Mouse (Mus musculus): Measurements from ENCODE around the gene Bmp7.

Gene Bmp7

DNA sequence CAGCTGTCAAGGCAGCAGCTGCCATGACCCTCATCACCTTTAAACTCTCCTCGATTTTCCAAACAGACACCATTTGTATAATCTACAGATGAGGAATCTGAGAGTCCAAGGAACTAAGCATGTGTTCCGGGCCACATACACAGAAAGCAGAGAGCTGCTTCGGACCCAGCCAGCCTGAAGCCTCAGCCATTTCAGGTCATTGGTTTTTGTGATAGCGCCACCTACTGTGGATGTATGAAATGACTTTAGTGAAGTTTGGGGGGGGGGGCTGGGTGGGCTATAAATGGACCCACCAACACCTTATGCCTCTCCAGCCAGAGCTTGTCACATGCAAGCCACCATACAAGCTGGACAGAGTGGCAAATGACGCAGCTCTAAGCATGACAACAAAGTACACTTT, 8.9 kb upstream of the Bmp7 start:
- in situ Hi-C loops (cut with MboI, MseI): no loop called here

DNA sequence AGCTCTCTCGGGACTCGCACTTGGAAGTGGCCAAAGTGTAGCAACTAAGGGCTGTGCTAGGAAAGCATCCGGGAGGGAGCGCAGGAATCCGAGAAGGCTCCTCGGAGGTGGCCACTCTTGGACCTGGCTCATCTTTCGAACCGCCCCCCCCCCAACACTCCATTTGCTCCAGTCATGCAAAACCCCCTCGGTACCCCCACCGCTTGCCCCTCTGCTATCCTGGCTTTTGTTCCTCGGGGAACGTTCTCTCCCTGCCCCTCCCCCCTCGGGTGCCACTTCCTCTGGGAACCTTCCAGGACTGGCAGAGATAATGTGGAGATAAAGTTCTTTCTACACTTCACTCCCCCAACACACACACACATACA, 660 bp upstream of the Bmp7 start:
- in situ Hi-C loops (cut with MboI, MseI): no loop called here

DNA sequence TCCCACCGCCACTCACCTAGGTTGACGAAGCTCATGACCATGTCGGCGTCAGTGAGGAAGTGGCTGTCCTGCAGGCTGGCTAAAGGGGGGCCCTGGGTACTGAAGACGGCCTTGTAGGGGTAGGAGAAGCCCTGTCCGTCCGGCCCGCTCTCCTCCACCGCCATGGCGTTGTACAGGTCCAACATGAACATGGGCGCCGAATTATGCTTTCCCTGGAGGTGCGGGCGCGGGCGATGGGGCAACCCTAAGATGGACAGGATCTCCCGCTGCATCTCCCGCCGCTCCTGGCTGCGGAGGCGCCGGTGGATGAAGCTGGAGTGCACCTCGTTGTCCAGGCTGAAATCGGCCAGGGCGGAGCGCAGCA, 500 bp downstream of the Bmp7 start:
- in situ Hi-C loops (cut with MboI, MseI): no loop called here

DNA sequence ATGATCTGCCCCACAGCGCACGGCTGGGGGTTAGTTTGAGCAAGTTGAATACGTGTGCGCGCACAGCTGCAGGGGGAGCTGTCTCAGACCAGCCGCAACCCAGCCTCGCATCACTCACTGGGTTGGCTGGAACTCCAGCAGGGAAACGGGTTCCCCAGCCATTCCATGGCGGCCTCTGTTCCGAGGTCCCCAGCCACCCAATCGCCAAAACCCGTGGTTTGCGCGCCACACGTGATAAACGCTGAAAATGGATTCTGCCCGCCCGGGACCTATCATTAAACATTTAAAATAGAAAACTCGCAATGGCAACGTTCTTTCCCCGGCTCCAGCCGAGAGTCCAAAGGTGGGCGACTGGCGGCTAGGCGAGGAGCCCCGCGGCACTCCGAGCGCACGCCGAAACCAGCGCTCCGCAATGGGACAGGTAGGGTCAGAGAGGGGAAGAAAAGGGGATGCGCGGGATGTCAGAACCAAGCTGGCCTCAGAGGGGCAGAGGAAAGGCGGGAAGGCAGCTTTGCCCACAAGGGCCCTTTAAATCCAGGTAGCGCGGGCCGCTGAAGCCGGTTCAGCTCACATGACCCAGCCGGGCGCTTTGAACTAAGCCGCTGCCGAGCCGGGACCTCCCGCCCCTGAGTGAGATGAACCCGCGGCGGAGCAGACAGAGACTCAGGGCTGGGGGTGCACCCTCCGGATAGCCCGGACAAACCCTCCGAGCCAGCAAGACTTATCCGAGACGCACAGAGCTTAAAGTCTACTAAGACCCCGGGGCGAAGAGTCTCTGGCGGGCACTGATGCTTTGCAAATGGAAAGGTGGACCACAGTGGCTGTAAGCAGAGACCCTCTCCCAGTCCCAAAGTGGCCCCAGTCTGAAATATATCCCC, 1.1 kb downstream of the Bmp7 start:
- in situ Hi-C loops (cut with MboI, MseI): no loop called here

DNA sequence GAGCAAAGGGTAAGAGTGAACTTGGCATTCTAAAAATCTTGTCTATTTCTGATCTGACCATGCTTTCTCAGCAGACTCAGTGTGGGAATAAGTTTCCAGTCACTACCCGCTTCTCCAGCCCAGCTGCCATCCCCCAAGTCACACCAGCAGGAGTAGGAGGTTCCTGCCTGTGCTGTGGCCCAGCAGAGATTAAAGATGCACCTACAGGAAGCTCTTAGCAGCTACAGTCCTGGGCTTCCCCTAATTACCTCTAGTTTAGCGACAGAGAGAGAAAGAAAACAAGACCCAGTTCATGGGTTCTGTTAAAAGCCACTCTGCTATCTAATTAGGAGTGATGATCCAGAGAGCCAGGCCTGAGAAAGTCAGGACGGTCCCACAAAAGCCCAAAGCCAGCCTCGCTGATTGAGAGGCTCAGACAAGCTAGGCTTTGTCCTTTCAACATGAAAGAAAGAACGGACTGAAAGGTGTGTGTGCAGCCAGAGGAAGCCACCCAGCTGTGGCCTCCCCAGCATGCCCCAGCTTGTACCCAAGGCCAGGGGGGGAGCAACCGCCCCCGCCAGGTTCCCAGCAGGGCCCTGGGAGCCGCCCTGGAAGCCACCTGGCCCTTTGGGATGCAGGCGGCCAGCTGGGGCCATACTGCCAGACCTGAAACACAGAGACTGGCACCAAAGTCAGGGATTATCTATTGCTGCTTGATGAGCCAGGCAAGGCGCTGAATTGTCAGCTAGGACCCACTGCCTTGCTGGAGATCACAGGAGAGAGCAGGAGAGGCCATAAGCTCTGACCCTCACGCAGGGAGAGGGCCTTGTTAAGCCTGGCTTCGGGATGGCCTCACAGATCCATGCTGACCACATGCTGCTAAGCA, 2.6 kb downstream of the Bmp7 start:
- in situ Hi-C loops (cut with MboI, MseI): no loop called here

DNA sequence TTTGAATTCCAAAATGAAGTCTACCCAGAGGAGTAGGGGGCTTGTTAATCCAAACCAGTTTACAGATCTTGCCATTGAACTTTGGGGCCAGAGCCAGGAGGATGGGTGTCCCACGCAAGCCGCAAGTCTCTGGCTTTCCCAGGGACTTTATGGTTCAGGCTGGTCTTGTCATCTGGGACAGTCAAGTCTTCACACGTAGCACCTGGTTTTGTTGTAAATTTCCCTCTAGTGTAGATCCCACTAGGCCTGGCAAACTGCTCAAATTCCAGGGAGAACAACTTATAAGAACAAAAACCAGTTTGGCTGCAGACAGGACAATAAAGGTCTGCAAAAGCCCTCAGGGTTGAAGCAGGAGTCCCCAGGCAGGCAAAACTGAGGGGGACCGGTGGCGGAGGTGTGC, 3.3 kb downstream of the Bmp7 start:
- in situ Hi-C loops (cut with MboI, MseI): no loop called here

DNA sequence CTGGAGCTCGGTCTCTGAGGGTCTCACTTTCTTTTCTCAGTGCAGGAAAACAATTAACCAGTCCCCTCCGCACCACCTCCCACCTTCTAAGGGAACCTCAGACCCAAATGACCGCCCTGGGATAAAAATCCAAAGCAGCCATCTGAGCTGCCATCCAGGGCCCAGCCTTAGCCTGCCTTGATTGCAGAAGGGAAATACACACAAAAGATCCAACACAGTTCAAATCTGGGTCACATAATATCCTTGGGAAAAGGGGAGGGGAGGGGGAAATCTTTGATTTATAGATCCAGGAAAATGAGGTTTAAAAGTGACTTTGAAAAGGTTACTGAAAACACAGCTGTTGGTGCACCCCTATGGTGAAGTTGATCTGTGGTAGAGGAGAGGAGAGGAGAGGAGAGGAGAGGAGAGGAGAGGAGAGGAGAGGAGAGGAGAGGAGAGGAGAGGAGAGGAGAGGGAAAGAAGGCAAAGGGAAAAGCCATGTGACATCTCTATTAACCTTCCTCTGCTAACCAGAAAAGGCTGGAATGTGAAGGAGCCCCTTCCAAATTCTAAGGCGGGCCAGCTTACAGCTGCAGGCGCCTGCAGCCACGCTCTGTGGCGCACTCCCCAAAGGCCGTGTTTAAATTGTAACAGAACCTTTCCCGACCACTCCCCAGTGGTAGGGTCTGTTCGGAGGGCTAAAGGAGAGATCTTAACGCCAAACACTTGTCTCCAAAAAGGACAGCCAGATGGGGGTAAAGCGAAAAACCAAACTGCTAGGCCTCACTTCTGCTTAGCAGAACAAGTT, 4.2 kb downstream of the Bmp7 start:
- in situ Hi-C loops (cut with MboI, MseI): no loop called here

DNA sequence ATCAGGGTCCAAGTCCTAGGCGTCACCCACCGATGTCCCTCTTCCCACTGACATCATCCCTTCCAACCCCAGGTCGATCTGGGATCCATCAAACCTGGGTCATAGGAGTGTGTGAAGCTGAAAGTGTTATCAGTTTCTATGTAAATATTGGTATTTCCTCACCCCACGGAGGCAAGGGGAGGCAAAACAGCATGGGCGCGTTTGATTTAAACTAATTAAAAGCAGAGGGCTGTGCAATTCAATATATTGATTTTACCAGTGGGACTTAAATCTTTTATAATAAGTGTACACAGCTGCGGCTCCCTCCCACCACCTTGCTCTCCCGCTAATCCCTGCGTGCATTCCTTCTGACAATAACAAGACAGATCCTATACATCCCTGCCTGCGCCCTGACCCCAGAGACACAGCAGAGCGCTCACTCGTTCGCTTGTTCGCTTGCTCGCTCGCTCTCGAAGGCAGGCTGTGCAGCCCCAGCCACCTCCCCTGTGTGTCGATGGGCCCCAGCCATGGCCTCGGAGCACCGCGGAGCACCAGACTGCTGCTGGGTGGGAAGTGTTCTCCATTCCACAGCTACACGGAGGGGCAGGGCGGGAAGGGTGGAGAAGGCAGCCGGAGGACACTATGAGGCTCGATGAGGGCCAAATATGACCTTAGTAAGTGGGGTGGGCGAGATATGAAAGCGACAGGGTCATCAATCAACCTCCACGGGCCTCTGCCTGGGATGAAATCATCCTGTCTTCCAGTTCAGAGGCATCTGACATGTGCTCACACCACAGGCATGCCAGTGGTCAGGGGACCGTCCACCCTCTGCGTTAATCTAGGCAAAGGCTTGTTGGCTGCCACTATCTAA, 5.0 kb downstream of the Bmp7 start:
- in situ Hi-C loops (cut with MboI, MseI): no loop called here

DNA sequence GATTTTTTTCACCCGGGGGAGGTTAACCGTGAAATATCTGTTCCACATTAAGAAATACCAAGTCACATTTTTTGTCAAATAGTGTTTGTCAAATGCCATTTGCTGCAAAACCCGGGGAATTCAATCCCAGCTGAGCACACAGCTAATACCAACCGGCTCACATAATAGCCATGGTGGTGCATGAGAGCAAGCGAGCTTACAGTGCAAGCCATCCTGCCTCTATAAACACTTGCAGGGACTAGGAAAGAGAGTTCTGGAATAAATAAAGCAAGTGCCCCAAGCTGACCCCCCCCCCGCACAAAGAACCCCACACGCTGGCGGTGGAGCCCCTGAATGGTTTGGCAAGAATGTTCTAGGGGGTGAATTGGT, 5.7 kb downstream of the Bmp7 start:
- in situ Hi-C loops (cut with MboI, MseI): no loop called here

DNA sequence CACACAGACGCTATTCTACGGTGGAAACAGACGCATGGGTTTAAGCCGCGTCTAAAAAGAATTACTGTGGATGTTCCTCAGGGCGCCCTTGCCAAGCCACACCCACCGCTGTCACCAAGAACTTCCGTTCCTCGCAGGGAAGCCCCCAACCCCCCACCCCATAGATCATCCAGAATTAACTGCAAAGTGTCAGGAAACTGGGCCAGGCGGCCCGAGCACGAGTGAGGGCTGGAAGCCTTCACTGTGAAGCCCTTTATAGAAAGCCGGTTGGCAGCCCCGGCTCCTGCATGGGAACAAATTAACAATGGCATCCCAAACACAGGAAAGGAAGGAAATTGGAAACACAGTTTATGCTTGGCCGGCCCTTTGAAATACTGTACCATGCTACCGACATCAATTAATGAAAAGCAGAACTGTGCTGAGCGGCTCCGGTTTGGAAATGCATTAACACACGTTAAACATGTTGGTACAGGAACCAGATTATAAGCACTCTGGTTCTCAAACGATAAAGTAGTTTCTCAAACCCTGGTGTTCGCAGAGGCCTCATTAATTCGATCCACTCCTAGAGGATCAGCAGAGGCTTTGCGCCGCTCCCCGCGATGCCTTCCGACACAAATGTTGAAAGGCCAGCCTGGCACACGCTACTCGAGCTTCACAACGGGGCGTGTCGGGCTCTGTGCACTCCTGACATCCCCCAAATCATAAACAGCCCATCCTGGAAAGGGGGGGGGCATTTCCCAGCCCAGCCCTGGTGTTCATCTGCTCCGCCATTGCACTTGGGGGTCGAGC, 6.3 kb downstream of the Bmp7 start:
- in situ Hi-C loops (cut with MboI, MseI): no loop called here

DNA sequence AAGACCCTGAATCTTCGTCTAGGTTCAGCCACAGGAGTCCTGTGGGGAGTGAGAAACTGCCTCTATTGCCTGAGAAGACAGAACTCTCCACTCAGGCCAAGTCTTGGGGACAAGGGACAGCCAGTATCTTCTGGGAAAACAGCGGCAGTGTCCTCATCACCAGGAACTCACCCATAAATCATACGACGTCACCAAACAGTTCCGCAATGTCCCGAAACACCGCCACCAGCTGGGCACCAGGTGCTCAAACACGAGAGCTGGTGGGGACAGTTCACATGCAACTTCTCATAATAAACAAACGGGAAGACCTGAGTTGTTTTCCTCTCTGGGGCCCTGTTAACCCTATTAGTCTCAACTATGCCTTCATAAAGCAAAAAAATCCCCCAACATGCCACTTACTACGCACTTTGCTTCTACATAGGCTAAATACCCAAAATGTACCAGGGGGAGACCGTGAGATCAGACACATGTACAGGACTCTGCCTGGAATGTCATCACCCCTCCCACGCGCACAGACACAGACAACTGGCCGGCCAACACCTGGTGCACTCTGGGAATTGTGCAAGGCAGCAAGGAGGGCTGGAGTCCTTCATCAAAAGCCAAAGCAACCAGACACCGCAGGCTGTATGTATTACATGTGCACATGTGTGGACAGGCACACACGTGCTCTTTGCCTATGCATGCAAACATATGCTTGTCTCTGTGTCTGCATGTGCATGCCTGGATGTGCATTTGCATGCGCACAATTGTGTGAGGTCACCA, 8.8 kb downstream of the Bmp7 start:
- in situ Hi-C loops (cut with MboI, MseI): no loop called here

DNA sequence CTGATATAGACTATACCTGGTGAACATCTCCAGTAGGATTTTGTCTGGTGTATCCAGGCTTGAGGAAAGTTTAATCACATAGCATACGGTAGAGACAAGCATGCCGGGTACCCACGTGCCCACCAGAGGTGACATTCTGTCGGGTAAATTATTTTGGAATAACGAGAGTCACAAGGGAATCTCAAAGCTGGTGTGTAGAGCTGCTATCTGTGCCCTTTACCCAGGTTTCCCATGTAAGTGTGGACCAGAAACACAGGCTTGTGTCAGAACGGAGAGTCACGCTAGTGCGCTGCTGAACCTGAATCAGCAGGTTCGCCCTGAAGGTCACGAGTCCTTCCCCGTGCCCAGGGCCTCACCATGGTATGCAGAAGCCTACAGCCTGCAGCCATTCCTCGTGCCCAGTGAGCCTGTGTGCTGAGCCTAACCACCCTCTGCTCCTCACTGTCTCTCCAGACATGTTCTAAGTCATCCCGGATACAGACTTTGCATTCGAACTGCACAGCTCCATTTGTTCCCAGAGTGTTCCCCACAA, 10.2 kb downstream of the Bmp7 start:
- in situ Hi-C loops (cut with MboI, MseI): no loop called here

DNA sequence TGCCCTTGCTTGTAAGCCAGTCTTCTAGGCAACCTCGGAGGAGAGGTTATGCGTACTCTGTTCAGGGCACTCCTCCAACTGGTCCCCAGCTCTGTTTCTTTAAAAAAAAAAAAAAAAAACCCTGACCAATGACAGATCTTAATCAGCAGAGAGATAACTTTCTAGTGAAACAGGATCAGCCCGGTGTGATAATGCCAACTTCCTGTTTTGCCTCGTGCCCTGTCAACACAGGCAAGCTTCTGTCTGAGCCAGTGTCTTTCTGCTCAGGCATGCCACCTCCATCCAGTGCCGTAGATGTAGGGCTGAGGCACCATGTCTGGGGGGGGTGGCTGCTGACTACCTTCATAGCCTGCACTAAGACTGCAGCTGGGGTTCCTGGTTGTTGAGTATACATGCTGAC, 12.5 kb downstream of the Bmp7 start:
- in situ Hi-C loops (cut with MboI, MseI): no loop called here

DNA sequence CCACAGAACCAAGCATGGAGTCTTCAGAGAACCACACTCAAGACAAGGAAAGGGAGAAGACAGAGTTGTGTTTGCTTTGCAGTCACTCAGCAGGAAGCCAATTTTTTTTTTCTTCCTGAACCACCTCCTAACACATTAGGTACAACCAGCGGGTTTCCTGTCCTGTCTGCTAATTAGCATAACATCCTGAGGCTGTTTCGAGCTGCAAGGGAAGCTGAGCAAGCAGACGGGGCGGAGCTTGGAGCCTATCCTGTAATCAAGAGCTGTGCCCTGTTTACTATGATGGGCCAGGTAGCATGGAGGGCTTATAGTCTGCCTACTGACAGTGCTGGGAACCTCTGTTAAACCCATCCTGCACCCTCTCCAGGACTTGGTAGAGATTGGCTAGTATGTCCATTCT, 13.8 kb downstream of the Bmp7 start:
- in situ Hi-C loops (cut with MboI, MseI): no loop called here

DNA sequence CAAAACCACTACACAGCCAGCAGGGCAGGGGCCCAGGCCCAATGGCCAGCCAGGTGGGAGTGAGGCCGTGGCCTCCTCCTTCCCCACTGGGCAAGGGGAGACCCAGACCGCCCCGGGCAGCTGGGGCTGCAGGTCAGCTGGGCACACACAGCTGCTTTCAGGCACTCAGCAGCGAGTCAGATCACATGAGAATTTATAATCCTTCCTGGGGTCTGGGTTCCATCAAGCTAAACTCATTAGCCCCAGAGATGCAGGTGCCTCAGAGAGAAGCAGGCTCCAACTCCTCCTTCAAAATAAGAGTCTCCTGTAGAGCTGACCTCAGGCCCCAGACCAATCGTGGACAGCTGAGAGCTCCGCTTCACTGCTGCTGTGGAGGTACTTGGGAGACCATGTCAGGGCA, 15.2 kb downstream of the Bmp7 start:
- in situ Hi-C loops (cut with MboI, MseI): no loop called here

DNA sequence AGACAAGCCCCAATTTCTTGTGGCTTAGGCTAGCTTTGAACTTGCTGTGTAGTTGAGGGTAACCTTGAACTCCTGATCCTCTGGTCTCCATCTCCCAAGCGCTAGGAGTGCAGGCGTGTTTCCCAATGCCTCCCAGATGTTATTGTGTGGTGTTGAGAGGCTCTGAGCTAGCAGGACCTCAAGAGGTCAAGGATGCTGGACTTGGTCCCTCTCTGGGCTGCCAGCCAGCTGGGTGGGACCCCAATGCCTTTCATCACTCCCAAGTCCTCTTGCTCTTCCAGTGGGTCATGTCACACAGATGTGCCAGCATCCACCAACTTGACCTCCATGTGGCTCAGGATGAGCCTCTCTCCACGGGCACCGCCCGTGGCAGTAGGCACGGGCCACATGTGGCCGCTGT, 16.9 kb downstream of the Bmp7 start:
- in situ Hi-C loops (cut with MboI, MseI): no loop called here

DNA sequence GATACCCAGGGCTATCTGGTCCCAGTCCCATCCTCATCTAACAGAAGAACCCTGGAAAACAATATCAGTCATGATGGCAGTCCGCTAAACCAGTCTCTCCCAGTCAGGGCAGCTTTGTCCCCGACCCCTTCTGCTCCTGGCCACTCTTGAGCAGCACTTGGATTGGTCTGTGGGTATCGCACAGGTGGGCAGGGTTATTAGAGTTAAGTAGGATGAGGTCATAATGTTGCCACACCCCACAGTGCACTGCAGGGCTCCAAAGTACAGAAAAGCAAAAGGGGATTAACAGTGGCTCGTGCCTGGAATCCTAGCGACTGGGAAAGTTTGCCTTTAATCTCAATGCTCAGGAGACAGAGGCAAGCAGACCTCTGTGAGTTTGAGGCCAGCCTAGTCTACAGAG, 17.5 kb downstream of the Bmp7 start:
- in situ Hi-C loops (cut with MboI, MseI): no loop called here

DNA sequence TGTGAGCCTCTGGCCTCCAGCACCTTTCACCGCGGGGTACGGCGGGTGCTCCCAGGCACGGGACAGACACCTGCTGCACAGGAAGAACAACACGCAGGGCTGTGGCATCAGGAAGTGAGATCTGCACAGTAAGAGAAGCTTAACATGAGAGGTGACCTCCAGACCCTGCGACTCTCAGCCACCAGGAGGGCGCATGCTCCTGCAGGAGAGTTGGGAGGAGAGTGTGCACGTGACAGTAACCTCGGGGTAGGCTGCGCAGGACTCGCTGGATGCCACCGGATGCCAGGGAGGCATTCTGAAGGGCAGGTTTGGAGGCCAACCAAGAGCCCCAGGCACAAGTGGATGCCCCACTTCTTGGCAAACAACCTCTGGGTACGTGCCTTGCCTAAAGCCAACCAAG, 26.1 kb downstream of the Bmp7 start:
- in situ Hi-C loops (cut with MboI, MseI): loop anchor here (10.0 kb wide), 2 partner anchors 1691 to 1769 kb away; no protein-coding TSS in a partner anchor

DNA sequence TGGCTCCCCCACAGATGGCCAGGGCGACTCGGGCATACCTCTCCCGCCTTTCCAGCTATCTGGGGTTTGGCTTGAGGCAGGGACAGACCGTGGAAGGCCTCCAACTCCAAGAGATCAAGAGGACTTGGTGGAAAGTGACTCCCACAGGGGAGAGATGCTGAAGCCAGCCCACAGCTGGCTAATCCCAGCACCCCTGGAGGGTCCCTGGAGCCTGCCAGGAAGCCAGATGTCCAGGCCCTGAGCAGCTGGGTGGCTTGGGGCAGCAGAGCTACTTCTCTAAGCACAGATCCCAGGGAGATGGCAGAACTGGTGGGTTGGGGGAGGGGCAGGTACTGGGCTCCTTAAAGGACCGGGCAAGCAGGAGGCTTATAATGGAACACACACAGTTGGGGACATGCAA, 28.4 kb downstream of the Bmp7 start:
- in situ Hi-C loops (cut with MboI, MseI): loop anchor here (10.0 kb wide), 2 partner anchors 1693 to 1767 kb away; no protein-coding TSS in a partner anchor

All from regulatory T cell (primary cell).